Mouse (Mus musculus) lung, postnatal 25 days (tissue): ENCODE measurements around the gene Lnx1.

Source experiments
- DNase-seq: peaks from one replicate; pipeline ENCODE4 v3.0.0; 2022; ENCODE audit warnings: low spot score

Lnx1 gene

DNA sequence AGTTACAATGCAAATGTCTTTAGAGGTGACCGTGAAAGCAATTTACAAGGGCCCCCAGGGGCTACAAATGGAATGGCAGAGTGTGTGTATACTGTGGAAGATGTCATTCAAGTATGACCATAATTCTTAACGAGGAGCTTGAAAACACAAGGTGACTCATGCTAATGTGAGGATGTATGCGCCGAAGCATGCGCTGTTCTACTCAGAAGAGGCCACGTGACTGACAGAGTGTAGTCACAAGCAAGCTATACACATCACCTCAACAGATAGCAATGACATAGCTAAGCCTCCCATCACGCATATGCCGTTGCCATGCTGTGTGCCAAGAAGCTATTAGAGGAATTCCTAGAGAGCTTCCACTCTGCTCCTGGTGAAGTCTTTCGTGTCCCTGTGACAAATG is 5.2 kb downstream of the Lnx1 start:
- no peak for DNase-seq

DNA sequence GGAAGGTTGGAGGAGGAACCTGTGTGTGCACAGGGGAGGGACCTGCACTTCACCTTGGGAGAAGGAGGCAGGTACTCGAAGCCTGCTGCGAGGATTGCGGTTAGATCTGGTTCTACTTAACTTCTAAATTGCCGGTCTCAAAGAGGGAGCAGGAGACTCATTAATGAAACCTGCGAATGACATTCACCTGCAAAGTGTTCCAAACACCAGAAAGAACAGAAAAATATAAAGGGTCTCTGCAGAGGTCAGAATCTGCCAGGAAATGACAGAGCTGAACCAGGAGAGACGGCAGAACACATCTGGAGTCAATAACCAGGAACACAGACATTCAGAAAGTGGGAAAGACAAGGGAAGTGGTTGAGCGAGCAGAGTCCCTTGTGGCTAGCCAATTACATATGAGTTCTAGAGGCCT is 8.3 kb downstream of the Lnx1 start:
- no peak for DNase-seq

DNA sequence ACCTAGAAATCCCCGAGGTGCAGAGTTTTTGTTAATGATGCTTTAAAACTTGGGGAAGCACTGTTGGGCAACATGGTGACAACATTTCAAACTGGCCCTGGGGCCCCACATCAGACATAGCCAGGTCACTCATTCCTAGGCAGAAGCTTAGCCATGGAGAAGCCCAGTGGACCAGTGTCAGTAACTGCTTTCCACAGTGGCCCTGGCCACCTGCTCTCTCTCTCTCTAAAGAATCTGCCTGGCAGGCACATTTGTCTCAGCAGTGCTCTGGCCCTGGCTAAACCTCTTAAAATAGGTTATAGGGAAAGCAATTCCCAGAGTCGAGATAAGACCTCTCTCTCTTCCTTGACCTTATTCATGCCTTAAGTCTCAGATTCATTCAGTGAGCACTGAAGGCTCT is 8.9 kb downstream of the Lnx1 start:
- DNase-seq = no peak

DNA sequence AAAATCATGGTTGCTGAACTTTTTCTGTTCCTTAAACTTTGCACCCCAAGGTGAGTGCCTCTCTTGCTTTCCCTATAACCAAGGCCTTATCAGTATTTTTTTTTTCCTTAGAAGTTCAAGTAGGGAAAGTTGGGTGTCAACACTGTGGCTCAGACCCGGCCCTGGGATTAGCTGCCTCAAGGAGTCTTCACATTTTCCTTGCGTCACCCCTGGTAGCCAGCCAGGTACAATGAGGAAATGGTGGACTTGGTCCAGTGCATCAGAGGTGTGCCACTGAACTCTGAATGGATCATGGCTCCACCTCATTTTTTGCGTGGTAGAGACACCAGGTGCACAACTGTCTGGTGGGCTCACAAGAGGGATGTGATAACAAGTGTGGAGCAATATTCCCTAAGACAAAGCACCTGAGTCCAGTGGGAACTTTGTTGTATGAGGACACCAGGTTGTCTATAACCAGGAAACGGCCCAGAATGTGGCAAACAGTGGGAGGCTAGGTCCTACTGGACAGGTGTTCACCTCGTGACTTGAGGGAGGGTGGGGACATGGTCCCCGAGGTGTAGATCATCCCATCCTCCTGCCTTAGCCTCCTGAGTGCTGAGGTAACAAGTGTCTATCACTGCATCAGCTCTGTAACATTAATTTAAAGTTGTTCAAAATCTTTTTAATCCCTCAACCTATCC is 10.2 kb downstream of the Lnx1 start:
- DNase-seq = peak; percentile 84

DNA sequence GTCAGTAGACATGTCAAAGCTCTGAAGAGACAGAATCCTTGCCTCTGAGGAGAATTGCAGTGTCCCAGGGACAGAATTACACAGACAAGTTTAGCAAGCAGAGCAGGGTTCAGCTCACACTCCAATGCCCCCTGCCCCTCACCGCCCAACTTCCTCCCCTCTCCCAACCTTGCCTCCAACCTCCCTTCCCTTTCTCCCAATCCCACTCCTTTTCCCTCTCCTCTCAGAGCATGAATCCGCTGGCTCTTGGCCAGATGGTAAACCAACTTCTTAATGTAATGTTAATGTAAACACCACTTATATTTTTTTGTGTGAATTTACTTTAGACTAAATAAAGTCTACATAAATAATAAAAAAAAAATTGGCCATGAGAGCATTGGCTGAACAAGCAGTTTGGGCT is 13.9 kb downstream of the Lnx1 start:
- DNase-seq = no peak

DNA sequence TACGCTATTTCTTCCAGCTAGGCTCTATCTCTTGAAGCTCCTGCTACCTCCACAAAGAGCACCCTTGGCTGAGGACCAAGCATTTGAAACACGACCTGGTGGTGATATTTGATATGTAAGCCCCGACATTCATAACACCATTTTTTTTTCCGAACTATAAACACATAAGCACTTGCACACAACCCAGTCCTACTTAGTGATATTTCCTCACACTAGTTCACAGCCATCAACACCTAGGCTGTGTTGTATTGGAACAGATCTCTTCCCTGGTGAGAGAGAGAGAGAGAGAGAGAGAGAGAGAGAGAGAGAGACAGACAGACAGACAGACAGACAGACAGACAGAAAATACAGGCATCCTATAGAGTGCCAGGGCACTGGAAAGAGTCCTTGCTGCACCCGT is 17.8 kb downstream of the Lnx1 start:
- no peak for DNase-seq

DNA sequence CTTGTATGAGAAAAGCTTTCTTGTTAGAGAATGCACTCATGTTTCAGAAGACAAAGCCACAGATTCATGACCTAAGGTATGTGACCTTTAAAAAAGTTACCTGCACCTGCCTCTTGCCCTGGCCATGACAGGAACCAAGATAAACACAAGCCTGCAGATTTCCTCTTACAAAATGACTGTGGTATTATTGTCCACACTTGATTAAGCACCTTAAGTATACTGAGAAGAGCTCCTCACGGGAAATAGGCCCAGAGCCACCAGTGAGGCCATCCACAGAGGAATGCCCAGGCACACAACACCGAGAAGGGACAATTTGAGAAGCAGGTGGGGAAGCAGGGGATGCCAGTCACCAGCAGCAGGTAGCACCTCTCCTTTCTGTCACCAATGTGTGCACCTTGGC is 18.9 kb downstream of the Lnx1 start:
- DNase-seq = no peak

DNA sequence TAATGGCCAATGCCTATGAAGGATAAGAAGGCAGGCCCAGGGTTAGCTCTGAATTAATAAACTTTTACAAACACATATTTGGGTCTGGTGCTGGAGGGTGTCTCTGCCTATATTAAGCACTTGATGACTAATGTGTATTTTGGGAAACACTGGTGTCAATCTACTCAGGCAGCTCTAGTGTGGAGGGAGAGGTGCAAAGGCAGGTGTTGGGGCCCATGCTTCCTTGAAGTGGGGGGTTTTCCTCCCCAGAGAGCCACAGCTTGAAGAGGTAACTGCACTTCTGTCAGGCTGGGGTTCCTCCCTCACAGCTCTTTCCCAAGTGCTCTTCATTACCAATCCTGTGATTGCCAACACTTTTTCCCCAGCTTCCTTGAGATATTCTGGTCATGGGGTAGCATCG is 20.0 kb downstream of the Lnx1 start:
- no peak for DNase-seq

DNA sequence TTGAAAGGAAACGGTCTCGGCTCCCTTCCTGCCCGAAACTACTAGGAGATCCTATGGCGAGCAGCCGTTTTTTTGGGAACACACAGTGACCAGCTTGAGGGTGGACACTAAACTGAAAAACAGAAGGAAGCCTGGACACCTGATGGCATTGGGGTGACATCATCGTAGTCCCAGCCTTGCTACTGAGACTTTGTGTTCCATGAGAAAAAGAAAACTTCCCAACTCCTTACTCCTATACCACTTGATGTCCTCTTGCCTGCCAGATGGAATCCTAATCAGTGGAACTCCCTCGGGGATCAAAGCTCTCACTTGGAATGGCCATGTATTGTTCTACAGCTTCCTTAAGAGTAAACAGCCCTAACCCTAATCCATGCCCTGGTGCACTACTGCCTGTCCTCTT is 23.1 kb downstream of the Lnx1 start:
- no peak for DNase-seq

DNA sequence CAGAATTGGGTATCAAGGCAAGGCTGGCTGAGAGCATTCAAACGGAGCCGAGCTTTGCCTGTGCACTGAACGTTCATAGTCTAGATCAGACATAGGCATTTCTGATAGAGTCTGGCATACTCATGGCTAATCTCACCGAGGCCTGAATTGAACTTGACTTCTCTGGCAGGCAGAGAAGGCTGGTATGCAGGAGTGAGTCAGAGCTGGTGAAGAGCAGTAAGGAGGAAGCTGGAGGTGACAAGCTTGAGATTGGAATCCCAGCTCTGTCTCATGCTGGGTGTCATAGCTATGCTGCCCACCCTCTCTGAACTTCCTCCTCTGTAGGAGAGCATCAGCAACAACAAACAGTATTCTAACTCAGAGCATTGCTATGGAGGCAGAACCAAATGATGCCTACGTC is 24.0 kb downstream of the Lnx1 start:
- no peak for DNase-seq

DNA sequence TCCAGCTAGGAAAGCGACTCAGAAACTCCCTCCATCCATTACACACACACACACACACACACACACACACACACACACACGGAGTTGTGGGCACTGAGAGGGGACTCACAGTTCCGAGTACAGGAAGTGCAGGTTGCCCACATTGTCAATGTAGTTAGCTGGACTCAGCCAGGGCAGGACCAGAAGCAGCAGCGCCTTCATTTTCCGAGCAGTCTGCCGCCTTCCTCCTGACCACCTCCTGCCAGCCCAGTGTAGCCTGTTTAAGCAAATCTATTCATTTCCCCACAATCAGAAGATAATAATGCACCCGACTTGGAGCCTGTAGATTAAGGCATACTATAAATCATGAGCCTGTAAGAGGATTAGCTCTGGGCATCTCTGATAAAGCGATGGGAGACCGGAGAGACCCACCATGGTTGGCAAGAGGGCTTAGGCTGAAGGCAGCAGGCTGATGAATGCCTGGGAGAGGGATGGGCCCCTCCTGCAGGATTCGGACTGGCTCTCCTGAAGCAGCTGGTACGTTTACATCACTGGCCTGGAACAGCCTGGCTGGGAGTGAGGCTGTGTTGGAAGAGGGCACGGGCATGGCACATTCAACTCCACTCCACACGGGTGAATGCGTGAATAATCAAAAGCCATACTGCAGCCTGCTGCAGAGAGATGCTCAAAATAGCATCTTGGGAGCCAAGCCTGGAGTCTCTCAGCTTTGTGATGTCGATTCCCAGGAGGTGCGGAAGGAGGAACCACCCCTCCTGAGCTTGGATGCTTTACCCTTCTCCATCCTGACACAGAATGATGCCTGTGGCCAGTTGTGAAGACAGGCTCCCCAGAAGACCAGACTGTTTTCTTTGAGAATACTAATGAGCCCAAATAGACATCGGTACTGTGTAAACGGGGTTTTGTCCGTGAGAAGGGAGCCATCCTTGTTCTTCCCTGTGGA is 25.0 kb downstream of the Lnx1 start:
- DNase-seq = no peak

DNA sequence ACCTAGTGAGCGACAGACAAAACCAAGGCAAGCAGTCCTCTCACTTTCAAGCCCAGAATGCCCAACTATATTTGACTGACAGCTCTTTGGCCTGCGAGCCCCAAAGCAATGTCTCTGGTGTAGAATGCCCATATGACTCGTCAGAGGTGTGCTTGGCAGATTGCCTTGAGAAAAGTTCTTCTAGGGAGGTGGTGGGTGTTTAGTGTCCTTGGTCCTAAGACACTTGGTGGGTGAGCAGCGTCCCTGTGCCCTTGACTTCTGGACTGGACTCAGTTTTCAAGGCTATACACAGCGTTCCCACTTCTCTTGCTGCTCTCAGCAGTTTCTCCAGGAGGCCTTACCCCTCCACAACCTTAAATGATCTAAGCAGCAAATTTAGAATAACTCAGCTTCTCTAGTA is 30.2 kb downstream of the Lnx1 start:
- DNase-seq = no peak

DNA sequence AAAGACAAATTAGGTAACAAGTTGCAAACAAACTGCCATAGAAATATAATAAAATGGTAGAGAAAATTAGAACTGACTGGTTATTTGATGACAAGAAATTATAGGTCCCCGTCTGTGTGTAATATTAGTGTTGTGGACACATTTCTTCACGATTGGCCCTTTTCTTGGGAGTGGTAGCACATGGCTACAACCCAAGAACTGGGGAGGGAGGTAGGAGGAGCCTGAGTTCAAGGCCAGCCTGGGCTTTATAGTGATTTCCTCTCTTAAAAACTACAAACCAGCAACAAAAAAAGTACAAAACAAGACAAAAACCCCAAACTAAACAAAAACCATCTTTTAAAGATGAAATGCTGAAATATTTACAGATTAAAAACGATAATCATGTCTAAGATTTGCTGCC is 31.8 kb downstream of the Lnx1 start:
- no peak for DNase-seq

DNA sequence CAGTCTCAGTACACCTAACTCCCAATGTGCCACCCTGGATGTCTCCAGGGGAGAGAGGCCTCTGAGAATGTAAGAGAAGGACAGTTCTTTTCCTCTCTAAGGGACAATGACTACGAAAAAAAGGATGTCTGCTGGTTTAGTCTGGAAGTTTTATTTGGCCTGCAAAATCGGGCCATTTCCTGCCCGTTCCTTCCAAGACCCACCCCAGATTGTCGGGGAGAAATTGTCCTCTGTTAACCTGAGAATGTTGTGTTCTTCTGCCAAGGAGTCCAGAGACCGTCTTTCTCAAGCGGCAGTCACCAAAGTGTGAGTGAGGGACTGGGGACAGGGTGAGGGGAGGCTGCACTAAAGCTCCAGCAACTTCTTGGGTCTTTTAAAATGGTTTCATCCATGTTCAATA is 32.8 kb downstream of the Lnx1 start:
- no peak for DNase-seq

DNA sequence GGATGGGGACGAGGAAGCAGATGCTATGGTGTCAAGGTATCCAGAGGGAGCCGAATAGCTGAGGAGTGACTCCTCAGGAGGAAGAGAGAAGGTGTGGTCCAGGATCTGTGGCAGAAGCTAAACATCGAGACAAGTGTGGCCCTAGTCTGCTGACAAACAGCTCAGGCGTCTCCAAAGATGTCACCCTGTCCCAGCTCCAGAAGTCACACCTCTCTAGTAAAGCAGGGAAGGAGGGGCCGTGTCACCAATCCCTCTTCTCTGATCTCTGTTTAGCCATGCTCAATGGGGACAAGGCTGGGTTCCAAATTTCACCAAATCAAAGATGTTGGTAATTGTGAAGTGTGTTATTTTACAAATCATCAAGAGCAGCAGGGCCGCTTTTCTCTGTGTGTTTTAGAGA is 33.8 kb downstream of the Lnx1 start:
- DNase-seq = no peak

DNA sequence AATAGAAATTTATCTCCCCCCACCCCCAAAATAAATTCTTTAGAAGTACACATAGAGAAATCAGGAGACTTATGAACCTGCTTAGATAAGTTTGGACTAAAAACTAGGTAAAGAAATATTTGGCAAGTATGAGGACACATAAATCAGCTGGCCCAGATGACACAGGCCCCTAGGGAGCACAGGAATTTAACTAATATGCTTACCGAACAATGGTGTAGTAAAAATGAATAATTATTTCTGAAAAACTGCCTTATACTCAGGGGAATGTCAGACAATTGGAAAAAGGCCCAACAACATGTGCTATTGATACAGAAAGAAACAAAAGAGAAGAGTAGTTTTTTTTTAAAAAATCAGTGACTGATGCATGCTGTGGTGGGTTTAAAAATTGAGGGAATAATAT is 40.1 kb downstream of the Lnx1 start:
- DNase-seq = no peak

DNA sequence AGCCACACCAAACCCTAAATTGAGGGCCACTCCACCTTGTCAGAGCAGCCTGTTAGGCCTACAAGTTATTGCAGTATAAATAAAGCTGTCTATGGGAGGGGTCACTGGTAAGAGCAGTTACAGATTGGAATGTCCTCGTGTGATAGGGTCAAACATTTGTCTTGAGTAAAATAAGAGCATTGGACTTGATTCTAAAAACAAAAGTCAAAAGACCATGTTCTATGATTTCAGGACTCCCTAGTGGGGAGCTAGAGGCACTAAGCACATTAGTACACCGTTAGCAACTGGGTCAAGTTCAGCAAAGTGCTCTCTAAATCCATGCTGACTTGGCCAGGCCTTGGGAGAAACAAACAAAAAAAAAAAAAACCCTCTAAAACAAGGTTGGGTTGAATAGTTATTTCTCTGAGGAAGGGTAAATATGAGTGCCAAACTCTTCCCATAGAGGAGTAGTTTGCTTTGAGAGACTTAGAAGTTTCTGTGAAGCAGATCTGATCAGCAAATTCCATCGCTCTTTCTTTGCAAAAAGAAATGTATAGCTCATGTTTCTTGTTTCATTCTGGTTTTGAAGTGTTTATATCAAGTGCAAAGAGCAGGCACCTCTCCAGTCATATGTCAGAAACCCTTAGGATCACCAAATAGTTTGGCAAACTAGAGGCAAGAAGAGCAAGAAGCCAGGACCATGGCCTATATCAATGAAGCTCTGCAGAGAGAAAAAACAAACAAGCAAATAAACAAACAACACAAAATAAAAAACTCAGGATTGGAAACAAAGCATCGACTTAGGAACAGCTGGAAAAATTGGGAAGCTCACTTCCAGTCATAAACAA is 40.8 kb downstream of the Lnx1 start:
- no peak for DNase-seq

DNA sequence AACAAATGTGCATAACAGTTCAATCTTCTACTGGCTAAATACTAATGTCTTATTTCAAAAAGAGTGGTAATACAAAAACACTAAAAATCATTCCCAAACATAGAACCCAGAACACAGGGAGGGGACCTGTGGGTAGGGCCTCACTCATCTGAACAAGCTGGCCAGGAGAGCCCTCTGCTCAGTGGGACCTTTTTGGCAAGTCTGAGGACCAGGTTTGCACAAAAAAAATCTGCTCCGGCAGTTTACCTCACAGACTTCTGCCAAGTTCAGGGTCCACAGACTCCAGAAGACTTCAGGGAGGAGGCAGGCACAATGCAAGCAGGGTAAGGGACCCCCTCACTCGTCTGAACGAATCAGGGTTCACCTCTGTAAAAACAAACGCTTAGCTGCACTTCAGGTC is 42.9 kb downstream of the Lnx1 start:
- DNase-seq = no peak

DNA sequence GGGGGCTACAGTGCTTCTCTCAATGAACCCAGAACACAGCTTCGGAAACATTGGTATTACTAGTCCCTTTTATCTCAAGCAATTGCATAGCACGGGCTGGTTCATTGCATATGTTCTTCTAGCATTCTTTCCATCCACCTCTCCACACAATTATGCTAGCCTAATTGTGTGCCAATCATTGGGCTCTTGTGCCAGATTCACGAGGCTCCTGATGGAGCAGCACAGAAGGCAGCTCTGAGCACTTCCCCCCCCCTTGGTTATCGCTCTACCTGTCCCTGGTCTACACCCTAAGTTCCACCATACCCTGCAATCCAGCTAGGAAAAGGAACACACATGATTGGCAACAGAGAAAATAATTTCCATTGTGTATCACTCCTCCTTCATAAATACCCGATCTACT is 43.4 kb downstream of the Lnx1 start:
- DNase-seq = no peak

DNA sequence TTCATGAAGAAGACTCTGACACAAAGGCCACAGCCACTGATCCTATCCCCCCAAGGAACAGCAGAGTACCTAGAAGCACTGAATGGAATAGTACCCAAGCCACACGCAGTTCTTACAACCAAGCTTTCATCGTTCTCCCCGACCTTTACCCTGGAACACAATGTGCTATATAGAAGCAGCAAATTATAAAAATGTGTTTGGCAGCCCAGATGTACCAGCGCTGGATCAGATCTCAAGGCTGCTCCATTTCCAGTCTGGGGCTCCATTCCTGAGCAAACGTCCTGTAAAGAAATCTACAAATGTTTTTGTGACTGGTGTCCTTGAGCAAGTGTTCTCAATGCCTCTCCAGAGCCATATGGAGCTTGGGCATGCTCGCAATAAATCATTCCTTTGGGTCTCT is 44.8 kb downstream of the Lnx1 start:
- DNase-seq = no peak

DNA sequence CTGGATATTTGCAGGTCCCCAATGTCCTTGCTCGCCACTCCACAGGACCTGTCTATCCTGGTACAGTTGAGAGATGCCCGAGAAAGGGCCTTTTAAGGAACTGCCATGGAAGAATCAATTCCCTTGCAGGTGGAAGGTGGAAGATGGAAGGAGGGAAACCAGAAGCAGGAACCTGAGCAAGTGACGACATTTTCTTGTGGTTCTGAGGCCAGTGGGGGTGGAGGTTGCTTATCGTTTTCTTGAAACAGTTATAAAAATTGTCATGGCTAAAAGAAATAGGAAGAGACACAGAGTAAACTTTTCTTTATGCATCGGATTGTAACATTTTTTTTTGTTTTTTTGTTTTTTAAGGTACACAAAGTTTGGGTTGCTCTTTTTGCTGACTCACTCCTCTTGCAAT is 46.3 kb downstream of the Lnx1 start:
- no peak for DNase-seq

DNA sequence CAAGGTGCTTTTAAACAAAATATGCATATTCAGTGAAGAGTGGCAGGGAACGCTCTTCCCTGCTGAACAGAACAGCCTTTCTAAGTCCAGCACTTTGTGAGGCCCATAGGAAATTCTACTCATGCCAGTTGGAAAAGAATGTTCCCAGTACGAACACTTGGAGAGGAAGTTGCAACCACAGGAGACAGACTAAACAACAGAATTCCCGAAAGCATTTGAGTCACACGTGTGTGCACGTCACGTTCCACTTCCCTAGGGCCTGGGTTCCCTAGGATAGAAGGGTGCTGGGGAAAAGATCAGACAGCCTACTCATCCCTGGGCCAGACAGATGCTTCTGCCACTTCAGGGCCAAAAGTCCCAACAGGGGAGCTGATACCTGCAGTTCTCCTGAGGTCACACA is 48.2 kb downstream of the Lnx1 start:
- peak; percentile 42 for DNase-seq

DNA sequence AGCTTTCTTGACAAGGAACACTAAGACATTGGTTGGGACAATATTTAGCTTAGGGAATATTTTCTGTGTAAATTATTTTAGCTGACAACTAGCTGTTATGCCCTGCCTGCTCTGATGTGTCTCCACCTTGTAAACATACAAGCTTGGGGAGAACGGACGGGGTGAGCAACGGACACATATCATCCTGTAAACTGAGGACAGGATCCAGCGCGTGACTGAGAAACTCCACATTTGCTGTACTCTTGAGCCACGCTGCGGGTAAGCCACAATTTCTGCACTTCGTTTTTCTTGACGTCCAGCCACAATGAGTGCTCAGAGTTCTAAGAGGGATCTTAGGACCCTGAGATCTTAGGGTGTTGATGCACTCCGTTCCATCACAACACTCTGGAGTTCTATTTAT is 48.9 kb downstream of the Lnx1 start:
- no peak for DNase-seq
